Mouse (Mus musculus): ENCODE results near the gene Gabpb2. TPM values are rescaled to one million over a fixed set of nuclear protein-coding genes. Genes with fewer than 3 reads are reported as not detected.

The Gabpb2 gene
- polyA plus RNA-seq, 1 experiment from 2014 or later: 3.9 TPM

- Histone ChIP-seq H3K4me3 (replicated peaks; ENCODE audit: low read length) (no peak overlapping the region), H3K27me3 (ENCODE audit: control insufficient read depth, insufficient read depth, low read length) (no peaks in the 10 kb centered on the region), H3K9ac (no peak overlapping the region), H3K36me3 (replicated peaks; ENCODE audit: control insufficient read depth, insufficient read depth) (peaks cover 14% of the 10 kb centered on the region), H3K27ac (no peak overlapping the region), H3K9me3 (ENCODE audit: control insufficient read depth, low read length) (no peaks in the 10 kb centered on the region), H3K4me2 (replicated peaks) (no peak overlapping the region), H3K4me1 (replicated peaks; ENCODE audit: control insufficient read depth, insufficient read depth, low read length) (no peaks in the 10 kb centered on the region)
- DNase-seq (ENCODE audit: low spot score) (no peak), ATAC-seq (ENCODE audit: low FRiP score) (no peak)
- WGBS: 79% methylated on average over 1 of the region's 1 CpGs
Observed at GRCm38 (mm10) chr3:95247660-95248336, 30.1 kb upstream of the Gabpb2 start.

DNA sequence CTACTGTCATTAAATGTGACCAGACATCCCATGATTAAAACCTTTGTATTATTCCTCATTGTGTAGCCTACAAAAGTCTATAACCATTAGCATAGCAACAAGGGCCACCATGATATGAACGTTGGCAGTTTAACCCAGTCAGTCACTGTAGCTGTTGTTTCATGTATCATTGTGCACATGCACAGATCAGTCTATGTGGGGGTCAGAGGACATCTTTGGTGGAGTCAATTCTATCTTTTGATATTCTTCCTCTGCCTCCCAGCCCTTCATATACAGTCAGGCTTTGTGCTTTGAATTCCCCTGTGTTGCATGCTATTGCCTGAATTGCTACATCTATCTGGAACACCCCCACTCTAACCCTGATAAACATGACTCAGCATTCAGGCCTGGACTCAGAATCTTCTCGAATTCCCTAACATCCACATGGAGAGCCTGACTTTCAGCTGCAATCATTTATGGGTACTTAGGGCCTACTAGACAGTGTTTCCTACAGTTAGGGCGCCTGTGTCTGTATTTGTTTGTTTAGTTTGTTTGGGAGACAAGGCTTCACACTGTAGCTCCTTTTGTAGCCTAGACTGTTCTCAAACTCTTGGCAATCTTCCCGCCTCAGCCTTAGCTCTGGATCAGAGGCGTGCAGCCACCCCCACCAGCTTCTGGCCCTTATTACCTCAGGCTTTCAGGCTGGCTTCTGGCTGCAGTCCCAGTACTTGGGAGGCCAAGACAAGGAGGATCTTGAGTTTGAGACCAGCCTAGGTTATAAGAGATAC, 28.9 kb upstream of the Gabpb2 start:
- ATAC-seq (ENCODE audit: low FRiP score): no peak
- H3K27ac ChIP-seq: no peak overlapping the region
- H3K9ac ChIP-seq: no peak overlapping the region
- WGBS: 87% methylated on average over 5 of the region's 5 CpGs
- no peaks in the 10 kb centered on the region for H3K9me3 ChIP-seq (ENCODE audit: control insufficient read depth, low read length)
- no peak overlapping the region for H3K4me3 ChIP-seq (replicated peaks; ENCODE audit: low read length)
- DNase-seq (ENCODE audit: low spot score): no peak
- no peak overlapping the region for H3K4me2 ChIP-seq (replicated peaks)
- H3K27me3 ChIP-seq (ENCODE audit: control insufficient read depth, insufficient read depth, low read length): no peaks in the 10 kb centered on the region
- no peaks in the 10 kb centered on the region for H3K4me1 ChIP-seq (replicated peaks; ENCODE audit: control insufficient read depth, insufficient read depth, low read length)
- H3K36me3 ChIP-seq (replicated peaks; ENCODE audit: control insufficient read depth, insufficient read depth): peaks cover 5% of the 10 kb centered on the region; the same call in 1 of the 2 replicates

DNA sequence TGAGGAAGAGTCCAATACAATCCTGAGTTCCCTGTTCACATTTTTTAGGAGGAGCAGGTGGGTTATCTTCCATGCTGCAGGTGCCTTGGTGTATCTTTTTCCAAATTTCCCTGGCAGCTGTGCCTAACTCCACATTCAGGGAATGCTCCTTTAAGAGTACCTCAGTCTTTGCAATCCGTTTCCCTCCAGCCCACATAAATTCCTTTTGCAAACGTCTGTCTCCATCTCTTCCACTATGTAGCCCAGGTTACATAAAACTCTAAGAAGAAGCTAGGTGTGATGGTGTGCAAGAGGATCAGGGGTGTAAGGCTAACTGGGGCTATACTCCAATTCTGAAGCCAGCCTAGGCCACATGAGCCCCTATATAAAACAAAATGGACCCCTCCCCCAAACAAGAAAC, 25.4 kb upstream of the Gabpb2 start:
- no peaks in the 10 kb centered on the region for H3K4me1 ChIP-seq (replicated peaks; ENCODE audit: control insufficient read depth, insufficient read depth, low read length)
- H3K4me3 ChIP-seq (replicated peaks; ENCODE audit: low read length): no peak overlapping the region
- no peaks in the 10 kb centered on the region for H3K9me3 ChIP-seq (ENCODE audit: control insufficient read depth, low read length)
- H3K9ac ChIP-seq: no peak overlapping the region
- no peak for DNase-seq (ENCODE audit: low spot score)
- H3K36me3 ChIP-seq (replicated peaks; ENCODE audit: control insufficient read depth, insufficient read depth): peaks cover 14% of the 10 kb centered on the region
- WGBS: 84% methylated on average over 2 of the region's 2 CpGs
- no peak overlapping the region for H3K27ac ChIP-seq
- ATAC-seq (ENCODE audit: low FRiP score): no peak
- no peaks in the 10 kb centered on the region for H3K27me3 ChIP-seq (ENCODE audit: control insufficient read depth, insufficient read depth, low read length)
- no peak overlapping the region for H3K4me2 ChIP-seq (replicated peaks)

DNA sequence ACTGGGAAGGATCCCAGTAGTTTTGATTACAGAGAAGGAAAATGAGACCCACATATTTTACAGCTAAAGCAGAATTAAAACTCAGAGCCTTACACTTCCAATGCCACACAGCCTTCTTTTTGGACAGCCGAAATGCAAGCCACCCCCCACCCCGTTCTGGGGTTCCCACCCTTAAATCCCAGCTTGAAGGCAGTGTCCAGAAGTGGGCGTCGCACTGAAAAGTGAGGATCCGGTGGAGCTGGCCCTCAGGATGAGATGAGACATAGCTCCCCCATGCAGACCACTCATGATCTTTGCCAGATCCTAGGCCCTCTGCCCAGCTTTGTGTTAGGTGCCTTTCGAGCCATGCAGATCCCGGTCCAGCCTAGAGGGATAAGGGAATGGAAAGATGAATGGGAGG, 23.8 kb upstream of the Gabpb2 start, which contains the start of gene Gm128:
TSS of gene Gm128 (minus strand) at position 101 of the 400 bp plus-strand sequence.
- Histone ChIP-seq H3K36me3 (replicated peaks; ENCODE audit: control insufficient read depth, insufficient read depth) (peaks cover 30% of the 10 kb centered on the region), H3K27me3 (ENCODE audit: control insufficient read depth, insufficient read depth, low read length) (no peaks in the 10 kb centered on the region), H3K4me3 (replicated peaks; ENCODE audit: low read length) (no peak within 1 kb of the TSS), H3K27ac (no peak within 1 kb of the TSS), H3K4me2 (replicated peaks) (no peak within 1 kb of the TSS), H3K9me3 (ENCODE audit: control insufficient read depth, low read length) (no peaks in the 10 kb centered on the region), H3K4me1 (replicated peaks; ENCODE audit: control insufficient read depth, insufficient read depth, low read length) (no peaks in the 10 kb centered on the region), H3K9ac (no peak within 1 kb of the TSS)
- DNase-seq (ENCODE audit: low spot score): no peak
- WGBS: 74% methylated on average over 7 of the region's 7 CpGs
- no peak for ATAC-seq (ENCODE audit: low FRiP score)

- Histone ChIP-seq H3K36me3 (replicated peaks; ENCODE audit: control insufficient read depth, insufficient read depth) (peaks cover 36% of the 10 kb centered on the region), H3K4me3 (replicated peaks; ENCODE audit: low read length) (no peak overlapping the region), H3K27ac (no peak overlapping the region), H3K4me2 (replicated peaks) (no peak overlapping the region), H3K27me3 (ENCODE audit: control insufficient read depth, insufficient read depth, low read length) (no peaks in the 10 kb centered on the region), H3K9me3 (ENCODE audit: control insufficient read depth, low read length) (no peaks in the 10 kb centered on the region), H3K4me1 (replicated peaks; ENCODE audit: control insufficient read depth, insufficient read depth, low read length) (no peaks in the 10 kb centered on the region), H3K9ac (no peak overlapping the region)
- DNase-seq (ENCODE audit: low spot score) (no peak), ATAC-seq (ENCODE audit: low FRiP score) (no peak)
- WGBS: 42% methylated on average over 15 of the region's 17 CpGs
Observed at GRCm38 (mm10) chr3:95240900-95241299, 23.2 kb upstream of the Gabpb2 start.

DNA sequence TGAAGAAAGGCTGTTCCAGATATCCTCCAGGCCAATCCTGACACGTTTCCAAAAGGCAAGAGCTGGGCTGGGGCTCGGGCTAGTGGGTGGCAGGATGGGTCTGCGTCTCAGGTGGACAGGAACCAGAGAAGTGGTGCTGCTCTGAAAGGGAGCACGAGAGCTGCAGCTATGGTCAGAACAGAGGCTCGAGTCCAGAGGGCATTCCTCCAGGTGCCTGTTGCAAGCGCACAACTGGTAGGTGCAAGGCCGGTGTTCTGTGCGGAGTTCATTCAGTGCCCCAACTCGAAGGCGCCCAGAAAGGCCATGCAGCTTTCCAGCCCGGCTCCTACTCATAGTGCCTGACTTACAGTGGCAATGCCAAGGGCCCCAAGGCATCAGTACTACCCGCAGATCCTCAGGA, 22.3 kb upstream of the Gabpb2 start:
- Histone ChIP-seq H3K9ac (no peak overlapping the region), H3K4me2 (replicated peaks) (no peak overlapping the region), H3K27me3 (ENCODE audit: control insufficient read depth, insufficient read depth, low read length) (no peaks in the 10 kb centered on the region), H3K27ac (no peak overlapping the region), H3K36me3 (replicated peaks; ENCODE audit: control insufficient read depth, insufficient read depth) (peaks cover 42% of the 10 kb centered on the region), H3K4me3 (replicated peaks; ENCODE audit: low read length) (no peak overlapping the region), H3K4me1 (replicated peaks; ENCODE audit: control insufficient read depth, insufficient read depth, low read length) (no peaks in the 10 kb centered on the region), H3K9me3 (ENCODE audit: control insufficient read depth, low read length) (no peaks in the 10 kb centered on the region)
- no peak for ATAC-seq (ENCODE audit: low FRiP score)
- no peak for DNase-seq (ENCODE audit: low spot score)
- WGBS: 89% methylated on average over 12 of the region's 12 CpGs

DNA sequence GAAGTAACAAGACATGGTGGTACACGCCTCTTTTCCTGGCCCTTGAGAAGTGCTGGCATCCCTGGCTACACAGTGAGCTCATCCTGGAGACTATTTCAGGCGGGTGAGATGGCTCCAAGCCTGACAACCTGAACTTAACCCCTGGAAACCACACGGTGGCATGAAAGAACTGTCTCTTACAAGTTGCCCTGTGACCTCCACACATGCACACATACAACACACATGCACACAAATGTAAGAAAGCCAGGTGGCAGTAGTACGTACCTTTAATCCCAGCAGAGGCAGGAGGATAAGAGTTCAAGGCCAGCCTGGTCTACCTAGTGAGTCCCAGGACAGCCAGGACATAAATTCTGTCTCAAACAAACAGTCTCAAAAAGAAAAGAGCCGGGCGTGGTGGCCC, 21.3 kb upstream of the Gabpb2 start:
- Histone ChIP-seq H3K4me2 (replicated peaks) (no peak overlapping the region), H3K9me3 (ENCODE audit: control insufficient read depth, low read length) (no peaks in the 10 kb centered on the region), H3K27ac (no peak overlapping the region), H3K4me3 (replicated peaks; ENCODE audit: low read length) (no peak overlapping the region), H3K36me3 (replicated peaks; ENCODE audit: control insufficient read depth, insufficient read depth) (peaks cover 50% of the 10 kb centered on the region), H3K9ac (no peak overlapping the region), H3K27me3 (ENCODE audit: control insufficient read depth, insufficient read depth, low read length) (no peaks in the 10 kb centered on the region), H3K4me1 (replicated peaks; ENCODE audit: control insufficient read depth, insufficient read depth, low read length) (no peaks in the 10 kb centered on the region)
- WGBS: 92% methylated on average over 6 of the region's 6 CpGs
- ATAC-seq (ENCODE audit: low FRiP score) (no peak), DNase-seq (ENCODE audit: low spot score) (no peak)

DNA sequence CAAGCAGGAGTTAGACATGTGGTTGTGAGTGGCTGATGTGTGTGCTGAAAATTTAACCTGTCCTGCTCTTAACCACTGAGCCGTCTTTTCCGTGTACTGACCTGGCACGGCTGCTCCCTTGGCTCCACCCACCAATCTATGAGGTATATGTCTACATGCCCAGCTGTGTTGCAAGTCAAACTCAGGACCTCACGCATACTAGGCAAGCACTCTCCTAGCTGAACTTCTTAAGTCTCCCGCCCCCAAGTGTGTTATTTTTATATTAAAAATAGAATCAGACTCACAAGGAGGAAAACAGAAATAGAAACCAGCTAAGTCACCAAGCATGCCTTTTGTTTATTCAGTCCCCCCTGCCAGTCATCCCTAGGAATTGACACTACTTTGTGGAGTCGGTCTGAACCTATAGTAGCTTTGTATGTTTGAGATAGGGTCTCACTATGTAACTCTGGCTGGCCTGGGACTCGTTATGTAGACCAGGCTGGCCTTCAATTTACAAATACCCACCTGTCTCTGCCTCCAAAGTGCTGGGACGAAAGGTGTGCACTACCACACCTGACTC, 19.9 kb upstream of the Gabpb2 start:
- DNase-seq (ENCODE audit: low spot score): no peak
- H3K27ac ChIP-seq: no peak overlapping the region
- ATAC-seq (ENCODE audit: low FRiP score): no peak
- no peak overlapping the region for H3K9ac ChIP-seq
- H3K4me1 ChIP-seq (replicated peaks; ENCODE audit: control insufficient read depth, insufficient read depth, low read length): no peaks in the 10 kb centered on the region
- H3K4me2 ChIP-seq (replicated peaks): no peak overlapping the region
- 91% methylated on average over 8 of the region's 8 CpGs for WGBS
- H3K36me3 ChIP-seq (replicated peaks; ENCODE audit: control insufficient read depth, insufficient read depth): peaks cover 64% of the 10 kb centered on the region
- H3K9me3 ChIP-seq (ENCODE audit: control insufficient read depth, low read length): no peaks in the 10 kb centered on the region
- no peaks in the 10 kb centered on the region for H3K27me3 ChIP-seq (ENCODE audit: control insufficient read depth, insufficient read depth, low read length)
- no peak overlapping the region for H3K4me3 ChIP-seq (replicated peaks; ENCODE audit: low read length)

GRCm38 (mm10) chr3:95235386-95236301, 17.9 kb upstream of the Gabpb2 start:
- no peak overlapping the region for H3K27ac ChIP-seq
- ATAC-seq (ENCODE audit: low FRiP score) (no peak), DNase-seq (ENCODE audit: low spot score) (no peak)
- no peaks in the 10 kb centered on the region for H3K27me3 ChIP-seq (ENCODE audit: control insufficient read depth, insufficient read depth, low read length)
- no peaks in the 10 kb centered on the region for H3K9me3 ChIP-seq (ENCODE audit: control insufficient read depth, low read length)
- peaks cover 76% of the 10 kb centered on the region for H3K36me3 ChIP-seq (replicated peaks; ENCODE audit: control insufficient read depth, insufficient read depth)
- H3K9ac ChIP-seq: no peak overlapping the region
- H3K4me2 ChIP-seq (replicated peaks): no peak overlapping the region
- H3K4me3 ChIP-seq (replicated peaks; ENCODE audit: low read length): no peak overlapping the region
- WGBS: 77% methylated on average over 23 of the region's 23 CpGs
- H3K4me1 ChIP-seq (replicated peaks; ENCODE audit: control insufficient read depth, insufficient read depth, low read length): peaks cover 14% of the 10 kb centered on the region

Data from hindbrain, embryonic 14.5 days (tissue).